Comparison of ENCODE assay signal across 39 mouse cellular contexts in the genomic region with DNA sequence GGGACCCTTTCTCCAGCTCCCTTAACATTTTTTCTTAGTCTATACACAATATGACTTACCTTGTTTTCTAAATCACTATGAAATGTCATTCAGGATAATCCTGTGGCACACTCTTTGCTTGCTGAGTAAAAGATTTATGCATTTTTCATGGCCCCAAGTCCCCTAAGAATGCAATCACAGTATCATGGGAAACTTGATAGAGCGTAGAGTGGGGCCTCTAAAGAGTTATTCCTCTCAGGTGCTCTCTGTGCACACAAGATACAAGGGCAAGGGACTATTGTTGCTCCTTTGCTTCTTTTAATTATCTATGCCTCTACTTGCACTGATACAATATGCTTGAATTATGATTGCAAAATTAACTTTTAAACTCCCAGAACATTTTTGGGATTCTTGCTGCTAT. TPM values are rescaled to one million over a fixed set of nuclear protein-coding genes. Genes with fewer than 3 reads are reported as not detected.
"Had no signal": no experiment of that assay in that cellular context is flagged by ENCODE, and none has a peak within 500 bp of the region (broad histone marks: within the 10 kb centered on the region; RNA-seq: fewer than 3 reads in every experiment).

A gene (minus strand): TSS at position 101 of the 400 bp plus-strand sequence.

- H3K9ac ChIP-seq: embryonic facial prominence, embryonic 15.5 days; forebrain, embryonic 12.5 days; forebrain, embryonic 13.5 days; forebrain, embryonic 15.5 days; forebrain, postnatal 0 days had no signal

- H3K4me3 ChIP-seq: embryonic facial prominence, embryonic 15.5 days; erythroblast, embryonic 14.5 days; forebrain, embryonic 10.5 days; forebrain, embryonic 12.5 days; forebrain, embryonic 13.5 days; forebrain, embryonic 15.5 days; gastrocnemius, adult 2 months; heart, adult 2 months; heart, embryonic 10.5 days had no signal

- H3K27me3 ChIP-seq: embryonic facial prominence, embryonic 15.5 days; forebrain, embryonic 12.5 days; forebrain, embryonic 13.5 days; forebrain, embryonic 15.5 days had no signal

- ATAC-seq: forebrain, embryonic 13.5 days; forebrain, embryonic 14.5 days; forebrain, embryonic 15.5 days; forebrain, embryonic 16.5 days; forebrain, postnatal 0 days had no signal

- H3K9me3 ChIP-seq: embryonic facial prominence, embryonic 15.5 days; forebrain, embryonic 10.5 days; forebrain, embryonic 12.5 days; forebrain, embryonic 13.5 days; forebrain, embryonic 15.5 days; heart, embryonic 10.5 days had no signal

- DNase-seq: cerebellum, adult 2 months; cerebellum, adult 8-10 months; cerebellum, adult 9-10 months; cerebellum, adult 9-11 months; cerebellum, postnatal 10 days; cerebellum, postnatal 14 days; cerebellum, postnatal 25 days; cerebellum, postnatal 36 days; embryo, embryonic 11 days; forebrain, postnatal 0 days; gastrocnemius, adult 2 months; gastrocnemius, postnatal 10 days; gastrocnemius, postnatal 14 days; gastrocnemius, postnatal 25 days; gastrocnemius, postnatal 36 days; heart, adult 11 months; heart, adult 18-20 months; heart, adult 2 months had no signal

- H3K4me1 ChIP-seq: embryonic facial prominence, embryonic 15.5 days; forebrain, embryonic 10.5 days; forebrain, embryonic 12.5 days; forebrain, embryonic 13.5 days; forebrain, embryonic 15.5 days; heart, embryonic 10.5 days had no signal

- H3K27ac ChIP-seq: embryonic facial prominence, embryonic 15.5 days; forebrain, embryonic 10.5 days; forebrain, embryonic 12.5 days; forebrain, embryonic 13.5 days; forebrain, embryonic 15.5 days; gastrocnemius, adult 2 months; heart, adult 2 months; heart, embryonic 10.5 days had no signal

- H3K36me3 ChIP-seq: embryonic facial prominence, embryonic 15.5 days; forebrain, embryonic 10.5 days; forebrain, embryonic 12.5 days; forebrain, embryonic 15.5 days; heart, embryonic 10.5 days had no signal

- H3K4me2 ChIP-seq: embryonic facial prominence, embryonic 15.5 days; forebrain, embryonic 12.5 days; forebrain, embryonic 13.5 days; forebrain, embryonic 15.5 days; heart, embryonic 11.5 days had no signal

RNA-seq across cellular contexts. Expression of the gene that starts here (rescaled TPM):
- total RNA-seq: common myeloid progenitor, adult 5-6 weeks; forebrain, postnatal 0 days; gastrocnemius, adult 18-20 months; gastrocnemius, adult 2 months; gastrocnemius, adult 8-10 months; gastrocnemius, postnatal 10 days; gastrocnemius, postnatal 14 days; gastrocnemius, postnatal 25 days; gastrocnemius, postnatal 36 days; granulocyte monocyte progenitor cell, adult 5-6 weeks; heart, adult 18-20 months; heart, adult 2 months; heart, adult 8-10 months had no signal
- polyA plus RNA-seq: cerebellum, adult 2 months; cortical plate, adult 2 months; embryonic facial prominence, embryonic 11.5 days; embryonic facial prominence, embryonic 14.5 days; embryonic facial prominence, embryonic 15.5 days; erythroblast, embryonic 14.5 days; forebrain, embryonic 10.5 days; forebrain, embryonic 11.5 days; forebrain, embryonic 12.5 days; forebrain, embryonic 13.5 days; forebrain, embryonic 14.5 days; forebrain, embryonic 15.5 days; forebrain, embryonic 16.5 days; forebrain, postnatal 0 days; frontal cortex, adult 2 months; gonadal fat pad, adult 2 months; heart, adult 2 months; heart, embryonic 10.5 days; heart, embryonic 11.5 days had no signal
